9 mouse cellular contexts compared by ENCODE assay signal in the genomic region with DNA sequence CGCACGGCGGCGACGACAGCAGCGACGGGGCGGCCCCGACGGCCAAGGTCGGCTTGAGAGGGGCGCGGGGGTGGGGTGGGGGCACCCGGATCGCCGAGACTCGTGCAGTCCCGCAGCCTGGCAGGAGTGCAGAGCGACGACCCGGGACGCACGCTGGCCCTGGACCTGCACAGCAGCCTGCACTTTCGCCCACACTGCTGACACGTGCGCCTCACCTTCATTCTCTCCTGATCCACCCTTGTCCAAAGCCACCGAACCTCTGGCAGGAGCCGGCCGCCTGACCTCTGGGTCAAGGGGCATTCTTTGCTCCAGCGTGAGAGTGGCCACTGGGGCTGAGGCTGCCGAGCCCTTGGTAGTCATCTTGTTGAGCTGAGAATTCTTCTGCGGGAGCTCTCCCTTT. TPM values are rescaled to one million over a fixed set of nuclear protein-coding genes. Genes with fewer than 3 reads are reported as not detected.
DNase-seq lines count a peak whose midpoint lies in the region; ATAC-seq and TF ChIP-seq lines count a peak whose summit lies in the region.
"Had no signal": no experiment of that assay in that cellular context is flagged by ENCODE, and none has a peak within 500 bp of the region (broad histone marks: within the 10 kb centered on the region; RNA-seq: fewer than 3 reads in every experiment).

No protein-coding gene starts in this region.

- peak overlapping the region; percentile 87 for H3K4me3 ChIP-seq in heart, embryonic 10.5 days
- peak overlapping the region; percentile 77 for H3K4me3 ChIP-seq in embryonic facial prominence, embryonic 12.5 days
- H3K4me3 ChIP-seq in kidney, adult 2 months (ENCODE audit: insufficient read depth, low read depth, low read length) = peak overlapping the region; percentile 69; the same call in 1 of the 2 replicates
- peak overlapping the region; percentile 58 for H3K4me3 ChIP-seq in midbrain, embryonic 11.5 days (ENCODE audit: low read depth, low read length)

- no peak for TF ChIP-seq CTCF in kidney, adult 2 months (conservative IDR thresholded peaks at IDR 0.05; ENCODE audit: insufficient read depth, insufficient read length, low read depth, low read length)

- ATAC-seq in embryonic facial prominence, embryonic 12.5 days (ENCODE audit: insufficient number of reproducible peaks, insufficient read depth, low FRiP score, low TSS enrichment) = no peak
- ATAC-seq in midbrain, embryonic 11.5 days (ENCODE audit: low FRiP score) = peak; percentile 54

- peak overlapping the region; percentile 89 for H3K27ac ChIP-seq in heart, embryonic 10.5 days
- H3K27ac ChIP-seq in embryonic facial prominence, embryonic 12.5 days = no peak overlapping the region
- peak overlapping the region; percentile 89 for H3K27ac ChIP-seq in kidney, adult 2 months (ENCODE audit: insufficient read depth, low read depth, low read length)
- no peak overlapping the region for H3K27ac ChIP-seq in midbrain, embryonic 11.5 days (ENCODE audit: low read depth, low read length)

- peaks cover 99% of the 10 kb centered on the region for H3K27me3 ChIP-seq in heart, embryonic 10.5 days (ENCODE audit: insufficient read depth, poor library complexity, severe bottlenecking)
- H3K27me3 ChIP-seq in embryonic facial prominence, embryonic 12.5 days = peaks cover 52% of the 10 kb centered on the region
- H3K27me3 ChIP-seq in kidney, adult 2 months (replicated peaks; ENCODE audit: control insufficient read depth, insufficient read depth, low read length) = no peaks in the 10 kb centered on the region
- peaks cover 28% of the 10 kb centered on the region for H3K27me3 ChIP-seq in midbrain, embryonic 11.5 days (ENCODE audit: control insufficient read depth, insufficient read depth, low read length)

- WGBS in heart, embryonic 10.5 days = 10% methylated on average over 32 of the region's 32 CpGs
- 10% methylated on average over 31 of the region's 32 CpGs for WGBS in embryonic facial prominence, embryonic 12.5 days
- 12% methylated on average over 32 of the region's 32 CpGs for WGBS in kidney, adult 2 months
- 12% methylated on average over 30 of the region's 32 CpGs for WGBS in midbrain, embryonic 11.5 days

- peak overlapping the region; percentile 78 for H3K9ac ChIP-seq in embryonic facial prominence, embryonic 12.5 days
- peak overlapping the region; percentile 78 for H3K9ac ChIP-seq in midbrain, embryonic 11.5 days (ENCODE audit: low read length)

- H3K4me1 ChIP-seq in heart, embryonic 10.5 days = peaks cover 21% of the 10 kb centered on the region
- H3K4me1 ChIP-seq in embryonic facial prominence, embryonic 12.5 days = peaks cover 14% of the 10 kb centered on the region; the same call in 1 of the 2 replicates
- H3K4me1 ChIP-seq in kidney, adult 2 months (ENCODE audit: control insufficient read depth, insufficient read depth, low read length) = peaks cover 7% of the 10 kb centered on the region; the same call in 1 of the 2 replicates
- no peaks in the 10 kb centered on the region; the same call in 1 of the 2 replicates for H3K4me1 ChIP-seq in midbrain, embryonic 11.5 days (ENCODE audit: control insufficient read depth, insufficient read depth, low read length)

- H3K36me3 ChIP-seq in heart, embryonic 10.5 days = no peaks in the 10 kb centered on the region
- no peaks in the 10 kb centered on the region for H3K36me3 ChIP-seq in embryonic facial prominence, embryonic 12.5 days
- H3K36me3 ChIP-seq in kidney, adult 2 months (ENCODE audit: control insufficient read depth, insufficient read depth, low read length) = no peaks in the 10 kb centered on the region
- no peaks in the 10 kb centered on the region for H3K36me3 ChIP-seq in midbrain, embryonic 11.5 days (ENCODE audit: control insufficient read depth, insufficient read depth, low read length)

- H3K4me2 ChIP-seq in embryonic facial prominence, embryonic 12.5 days (replicated peaks) = peak overlapping the region; percentile 93
- H3K4me2 ChIP-seq in midbrain, embryonic 11.5 days = peak overlapping the region; percentile 93

- intact Hi-C loops in heart, postnatal 25 days (cut with DNase I) = no loop called here
- intact Hi-C loops in gastrocnemius, postnatal 36 days (cut with DNase I) = no loop called here

- TF ChIP-seq POLR2A in kidney, adult 2 months (IDR thresholded peaks at IDR 0.05; ENCODE audit: low read depth, low read length) = no peak

- no peak for DNase-seq in heart, embryonic 10.5 days (ENCODE audit: low spot score)
- DNase-seq in heart, postnatal 25 days (ENCODE audit: low spot score) = no peak
- DNase-seq in kidney, adult 2 months = peak; percentile 86
- no peak for DNase-seq in midbrain, embryonic 11.5 days (ENCODE audit: low spot score, missing footprints)
- DNase-seq in gastrocnemius, adult 8-10 months (ENCODE audit: low spot score in 2 of 2) = no peak
- DNase-seq in gastrocnemius, postnatal 36 days = no peak
- DNase-seq in thymus, postnatal 10 days (ENCODE audit: low spot score in 2 of 2) = no peak
- DNase-seq: left cerebral cortex, postnatal 4 days had no signal

- H3K9me3 ChIP-seq in heart, embryonic 10.5 days = no peaks in the 10 kb centered on the region
- H3K9me3 ChIP-seq in embryonic facial prominence, embryonic 12.5 days = no peaks in the 10 kb centered on the region
- no peaks in the 10 kb centered on the region for H3K9me3 ChIP-seq in midbrain, embryonic 11.5 days (ENCODE audit: control insufficient read depth, low read length)

RNA-seq across cellular contexts. Expression of gene Kif26a, which starts 15.1 kb away (rescaled TPM):
- polyA plus RNA-seq in heart, embryonic 10.5 days (2016; fragmentation: Nextera tagmentation; extraction: Ambion mirVana) = 1.0 and 2.1 TPM in 2 replicates
- 10 to 100 TPM; 14.3 to 16.6 TPM for total RNA-seq in heart, postnatal 25 days (2021)
- polyA plus RNA-seq in embryonic facial prominence, embryonic 12.5 days (2016; fragmentation: Nextera tagmentation; extraction: Ambion mirVana) = 5.0 and 5.6 TPM in 2 replicates
- 3.8 and 4.2 TPM in 2 replicates for polyA plus RNA-seq in kidney, adult 2 months (2012; rRNA removed)
- polyA plus RNA-seq in midbrain, embryonic 11.5 days (2014; fragmentation: Nextera tagmentation; extraction: Ambion mirVana) = 2.6 and 3.5 TPM in 2 replicates
- 1 to 10 TPM; 3.4 to 4.5 (median 3.5) TPM for total RNA-seq in gastrocnemius, adult 8-10 months (2022)
- 1 to 10 TPM; 4.0 to 4.7 TPM for total RNA-seq in gastrocnemius, postnatal 36 days (2021)

RNA-seq across cellular contexts. Expression of gene Aspg, which starts 24.5 kb away (rescaled TPM):
- 1.5 and 1.7 TPM in 2 replicates for polyA plus RNA-seq in heart, embryonic 10.5 days (2016; fragmentation: Nextera tagmentation; extraction: Ambion mirVana)
- under 1 TPM; 0.25 to 0.47 TPM for total RNA-seq in heart, postnatal 25 days (2021)
- 1.3 and 1.5 TPM in 2 replicates for polyA plus RNA-seq in embryonic facial prominence, embryonic 12.5 days (2016; fragmentation: Nextera tagmentation; extraction: Ambion mirVana)
- polyA plus RNA-seq in kidney, adult 2 months (2012; rRNA removed) = 39.2 and 52.5 TPM in 2 replicates
- 0.25 TPM in 1 of 2 replicates, not detected in the other for polyA plus RNA-seq in midbrain, embryonic 11.5 days (2014; fragmentation: Nextera tagmentation; extraction: Ambion mirVana)
- not detected for total RNA-seq in gastrocnemius, adult 8-10 months (2022)
- total RNA-seq in gastrocnemius, postnatal 36 days (2021) = under 1 TPM in 1 of 2 experiments, not detected in 1; 0.20 TPM

Comparison
In these comparisons a context has a peak if more than half of its experiments do, and no peak if none do; other contexts are left out.
1. H3K27ac ChIP-seq: peak in heart, embryonic 10.5 days (single experiment) and kidney, adult 2 months (single experiment); none in embryonic facial prominence, embryonic 12.5 days (single experiment) and midbrain, embryonic 11.5 days (single experiment).
2. RNA of gene Aspg, which starts 24.5 kb away (polyA plus RNA-seq): 39.2 to 52.5 TPM in kidney, adult 2 months; 1.5 to 1.7 TPM in heart, embryonic 10.5 days, 1.3 to 1.5 TPM in embryonic facial prominence, embryonic 12.5 days and 0.25 TPM in midbrain, embryonic 11.5 days; every median in the first group is over 10 times any median in the second.
3. Peak in every context shown above with its lines, with median percentiles within 50 percentile points of each other: H3K4me3 ChIP-seq.